Mouse (Mus musculus): Measurements from ENCODE around the gene Cradd.

GRCm38 (mm10) chr10:95227590-95227989 lies 96.3 kb downstream of the Cradd start:
- TF ChIP-seq GATA1 (IDR thresholded peaks at IDR 0.05; ENCODE audit: borderline replicate concordance, low read length) (no peak), FLI1 (IDR thresholded peaks at IDR 0.05; ENCODE audit: low read length) (no peak)
